In the genomic region with DNA sequence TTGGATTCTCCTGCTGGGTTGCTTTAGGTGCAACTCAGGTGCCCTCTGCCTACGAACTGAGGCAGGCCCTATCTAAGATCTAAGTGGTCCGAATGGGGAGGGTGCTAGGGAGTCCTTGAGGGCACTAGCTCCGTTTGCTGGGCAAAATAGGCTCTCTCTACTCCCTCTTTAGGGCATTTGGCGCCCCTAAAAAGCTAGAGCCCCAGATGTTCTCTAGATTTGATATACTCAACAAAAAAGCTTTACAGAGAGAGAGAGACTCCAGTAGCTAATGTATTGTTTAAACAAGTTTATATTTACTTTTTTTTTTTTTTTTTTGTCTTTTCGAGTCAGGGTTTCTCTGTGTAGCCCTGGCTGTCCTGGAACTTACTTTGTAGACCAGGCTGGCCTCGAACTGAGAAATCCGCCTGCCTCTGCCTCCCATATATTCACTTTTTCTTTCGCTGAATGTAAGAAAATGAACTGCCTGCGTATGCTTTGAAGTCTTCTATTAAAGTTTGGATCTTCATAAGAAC, we compare ENCODE assay signal across 8 mouse cellular contexts. TPM values are rescaled to one million over a fixed set of nuclear protein-coding genes. Genes with fewer than 3 reads are reported as not detected.
A peak's percentile ranks its signal among the peaks of the same experiment; 100 is the strongest.
DNase-seq lines count a peak whose midpoint lies in the region; ATAC-seq and TF ChIP-seq lines count a peak whose summit lies in the region.

A gene (plus strand): TSS at position 465 of the 515 bp plus-strand sequence.

- H3K27me3 ChIP-seq in neural tube, embryonic 11.5 days (ENCODE audit: control insufficient read depth, insufficient read depth, low read length): no peaks in the 10 kb centered on the region
- no peaks in the 10 kb centered on the region for H3K27me3 ChIP-seq in limb, embryonic 14.5 days (ENCODE audit: control insufficient read depth, insufficient read depth, low read length)
- H3K27me3 ChIP-seq in small intestine, adult 2 months (ENCODE audit: control insufficient read depth, insufficient read depth, low read length): no peaks in the 10 kb centered on the region

- peak within 1 kb of the TSS; percentile 79 for H3K4me3 ChIP-seq in neural tube, embryonic 11.5 days (ENCODE audit: low read depth, low read length)
- peak within 1 kb of the TSS; percentile 88 for H3K4me3 ChIP-seq in limb, embryonic 14.5 days (replicated peaks; ENCODE audit: low read length)
- H3K4me3 ChIP-seq in small intestine, adult 2 months (ENCODE audit: low read depth, low read length): peak within 1 kb of the TSS; percentile 91

- no peak for DNase-seq in neural tube, embryonic 11.5 days (ENCODE audit: low spot score)
- DNase-seq in neural tube, embryonic 10.5 days (ENCODE audit: extremely low spot score, low spot score): no peak
- DNase-seq in limb, embryonic 14.5 days (ENCODE audit: low spot score): no peak
- no peak for DNase-seq in layer of hippocampus, adult 11-12 months (ENCODE audit: low spot score)
- DNase-seq in urinary bladder, postnatal 36 days (ENCODE audit: low spot score in 2 of 2): no peak
- no peak for DNase-seq in spleen, adult 18-20 months

- TF ChIP-seq CTCF in small intestine, adult 2 months (IDR thresholded peaks at IDR 0.05; ENCODE audit: extremely low read depth, insufficient read length, insufficient replicate concordance, low read depth, low read length): 0 out of 2 replicates have a peak, but pooled peaks have one; percentile 8

- ATAC-seq in neural tube, embryonic 11.5 days (ENCODE audit: insufficient read depth, low FRiP score, low TSS enrichment): no peak; the same call in 1 of the 2 replicates
- ATAC-seq in erythroid progenitor cell, adult 5-6 weeks (replicated peaks; ENCODE audit: low FRiP score, poor library complexity, severe bottlenecking): peak; percentile 64
- ATAC-seq in limb, embryonic 14.5 days (ENCODE audit: low FRiP score, low read depth): peak; percentile 24

- H3K36me3 ChIP-seq in neural tube, embryonic 11.5 days (ENCODE audit: control insufficient read depth, insufficient read depth, low read length): no peaks in the 10 kb centered on the region
- H3K36me3 ChIP-seq in limb, embryonic 14.5 days (ENCODE audit: control insufficient read depth, insufficient read depth, low read length): no peaks in the 10 kb centered on the region
- no peaks in the 10 kb centered on the region for H3K36me3 ChIP-seq in small intestine, adult 2 months (ENCODE audit: control insufficient read depth, insufficient read depth, low read length)

- peak within 1 kb of the TSS; percentile 90 for H3K9ac ChIP-seq in neural tube, embryonic 11.5 days (ENCODE audit: low read length)
- H3K9ac ChIP-seq in limb, embryonic 14.5 days (ENCODE audit: low read depth, low read length, severe bottlenecking): peak within 1 kb of the TSS; percentile 83

- WGBS in neural tube, embryonic 11.5 days: 42% methylated on average over 9 of the region's 9 CpGs
- WGBS in limb, embryonic 14.5 days: 39% methylated on average over 9 of the region's 9 CpGs
- 32% methylated on average over 9 of the region's 9 CpGs for WGBS in small intestine, adult 2 months

- no peaks in the 10 kb centered on the region for H3K9me3 ChIP-seq in neural tube, embryonic 11.5 days (ENCODE audit: control insufficient read depth, low read length)
- no peaks in the 10 kb centered on the region for H3K9me3 ChIP-seq in limb, embryonic 14.5 days (ENCODE audit: control insufficient read depth, low read length)

- peak within 1 kb of the TSS; percentile 81 for H3K27ac ChIP-seq in neural tube, embryonic 11.5 days (ENCODE audit: low read depth, low read length)
- peak within 1 kb of the TSS; percentile 77 for H3K27ac ChIP-seq in limb, embryonic 14.5 days (replicated peaks; ENCODE audit: low read depth, low read length)
- peak within 1 kb of the TSS; percentile 85 for H3K27ac ChIP-seq in small intestine, adult 2 months (ENCODE audit: insufficient read depth, low read depth, low read length)

- H3K4me1 ChIP-seq in neural tube, embryonic 11.5 days (ENCODE audit: control insufficient read depth, insufficient read depth, low read length): peaks cover 12% of the 10 kb centered on the region
- H3K4me1 ChIP-seq in limb, embryonic 14.5 days (ENCODE audit: control insufficient read depth, insufficient read depth, low read length): peaks cover 6% of the 10 kb centered on the region
- H3K4me1 ChIP-seq in small intestine, adult 2 months (ENCODE audit: control insufficient read depth, insufficient read depth, insufficient read length, low read length): peaks cover 18% of the 10 kb centered on the region; the same call in 1 of the 2 replicates

- H3K4me2 ChIP-seq in neural tube, embryonic 11.5 days (ENCODE audit: low read depth): peak within 1 kb of the TSS; percentile 85
- H3K4me2 ChIP-seq in limb, embryonic 14.5 days (replicated peaks; ENCODE audit: low read depth, low read length, severe bottlenecking): peak within 1 kb of the TSS; percentile 93

- TF ChIP-seq POLR2A in limb, embryonic 14.5 days (IDR thresholded peaks at IDR 0.05; ENCODE audit: borderline replicate concordance, extremely low read depth, insufficient read depth, insufficient read length): no peak
- no peak for TF ChIP-seq POLR2A in small intestine, adult 2 months (IDR thresholded peaks at IDR 0.05; ENCODE audit: low read depth, low read length)

RNA-seq across cellular contexts. Expression of the gene that starts here (rescaled TPM):
- polyA plus RNA-seq in neural tube, embryonic 11.5 days (2014; fragmentation: Nextera tagmentation; extraction: Ambion mirVana): 59.4 and 60.6 TPM in 2 replicates
- total RNA-seq in erythroid progenitor cell, adult 5-6 weeks (2015; ENCODE audit: low replicate concordance): 29.8 and 64.2 TPM in 2 replicates
- 66.7 and 67.6 TPM in 2 replicates for total RNA-seq in erythroid progenitor cell, adult 5-6 weeks (2017; ENCODE audit: low replicate concordance)
- polyA plus RNA-seq in limb, embryonic 14.5 days (2012; rRNA removed): 25.5 and 30.8 TPM in 2 replicates
- 43.0 and 45.7 TPM in 2 replicates for polyA plus RNA-seq in limb, embryonic 14.5 days (2014; fragmentation: Nextera tagmentation; extraction: Ambion mirVana)
- polyA plus RNA-seq in small intestine, adult 2 months (2012; rRNA removed): 0.66 and 1.0 TPM in 2 replicates

Comparison
In these comparisons a context has a peak if more than half of its experiments do, and no peak if none do; other contexts are left out.
1. RNA of the gene that starts here (polyA plus RNA-seq): 59.4 to 60.6 TPM in neural tube, embryonic 11.5 days and 25.5 to 45.7 TPM in limb, embryonic 14.5 days; 0.66 to 1.0 TPM in small intestine, adult 2 months; every median in the first group is over 10 times any median in the second.
2. Peak in every context shown above with its lines, with median percentiles within 50 percentile points of each other: H3K27ac ChIP-seq and H3K4me3 ChIP-seq.